ENCODE assay signal across 16 mouse cellular contexts in genomic region chr10:51455762-51456161, GRCm38 (mm10). TPM values are rescaled to one million over a fixed set of nuclear protein-coding genes. Genes with fewer than 3 reads are reported as not detected.
A peak's percentile ranks its signal among the peaks of the same experiment; 100 is the strongest.
DNase-seq lines count a peak whose midpoint lies in the region; ATAC-seq and TF ChIP-seq lines count a peak whose summit lies in the region.
"Had no signal": no experiment of that assay in that cellular context is flagged by ENCODE, and none has a peak within 500 bp of the region (broad histone marks: within the 10 kb centered on the region; RNA-seq: fewer than 3 reads in every experiment).

No protein-coding gene starts in this region.

- ATAC-seq in forebrain, embryonic 13.5 days = no peak

- no peak overlapping the region for H3K4me2 ChIP-seq in forebrain, embryonic 13.5 days
- H3K4me2 ChIP-seq: heart, embryonic 11.5 days; limb, embryonic 15.5 days; neural tube, embryonic 12.5 days had no signal

- H3K27me3 ChIP-seq in forebrain, embryonic 13.5 days = no peaks in the 10 kb centered on the region
- H3K27me3 ChIP-seq: limb, embryonic 15.5 days; neural tube, embryonic 12.5 days had no signal

- no peaks in the 10 kb centered on the region for H3K9me3 ChIP-seq in forebrain, embryonic 13.5 days (replicated peaks)
- H3K9me3 ChIP-seq: limb, embryonic 15.5 days; neural tube, embryonic 12.5 days had no signal

- no peak for TF ChIP-seq POLR2A in lung, adult 2 months (IDR thresholded peaks at IDR 0.05; ENCODE audit: borderline replicate concordance, extremely low read depth, low read depth, low read length)
- no peak for TF ChIP-seq POLR2A in bone marrow macrophage, adult 2 months (IDR thresholded peaks at IDR 0.05; ENCODE audit: borderline replicate concordance, low read depth, low read length)

- 65% methylated on average over 1 of the region's 1 CpGs for WGBS in lung, adult 2 months
- 89% methylated on average over 1 of the region's 1 CpGs for WGBS in forebrain, embryonic 13.5 days

- peak; percentile 2 for DNase-seq in lung, postnatal 14 days
- no peak for DNase-seq in lung, adult 2 months
- peak; percentile 37 for DNase-seq in lung, postnatal 36 days
- DNase-seq in telencephalon, adult 2 months (ENCODE audit: low read depth, low spot score) = peak; percentile 9
- DNase-seq in neural tube, embryonic 10.5 days (ENCODE audit: extremely low spot score, low spot score) = no peak
- DNase-seq: adrenal gland, postnatal 25 days; cerebellum, adult 8-10 months; kidney, adult 18-20 months; thymus, postnatal 36 days had no signal

- no peak for TF ChIP-seq CTCF in lung, adult 2 months (IDR thresholded peaks at IDR 0.05; ENCODE audit: insufficient read depth, low read length)
- no peak for TF ChIP-seq CTCF in bone marrow macrophage, adult 2 months (IDR thresholded peaks at IDR 0.05; ENCODE audit: low read depth, low read length)

- peak overlapping the region; percentile 86 for H3K27ac ChIP-seq in bone marrow macrophage, adult 2 months (ENCODE audit: insufficient read depth, low read depth, low read length)
- H3K27ac ChIP-seq in forebrain, embryonic 13.5 days = no peak overlapping the region
- H3K27ac ChIP-seq: limb, embryonic 15.5 days; neural tube, embryonic 12.5 days had no signal

- no peaks in the 10 kb centered on the region for H3K4me1 ChIP-seq in lung, adult 2 months (ENCODE audit: control insufficient read depth, insufficient read depth, low read length)
- peaks cover 55% of the 10 kb centered on the region for H3K4me1 ChIP-seq in bone marrow macrophage, adult 2 months (ENCODE audit: control insufficient read depth, insufficient read depth, low read length)
- H3K4me1 ChIP-seq in forebrain, embryonic 13.5 days = no peaks in the 10 kb centered on the region
- H3K4me1 ChIP-seq: limb, embryonic 15.5 days; neural tube, embryonic 12.5 days had no signal

- H3K36me3 ChIP-seq in forebrain, embryonic 13.5 days (ENCODE audit: poor library complexity, severe bottlenecking) = no peaks in the 10 kb centered on the region
- H3K36me3 ChIP-seq: limb, embryonic 15.5 days; neural tube, embryonic 12.5 days had no signal

- no peak overlapping the region for H3K9ac ChIP-seq in forebrain, embryonic 13.5 days
- H3K9ac ChIP-seq: limb, embryonic 15.5 days; neural tube, embryonic 12.5 days had no signal

- no peak overlapping the region for H3K4me3 ChIP-seq in lung, adult 2 months (replicated peaks; ENCODE audit: extremely low read depth, low read depth, low read length)
- H3K4me3 ChIP-seq in bone marrow macrophage, adult 2 months (ENCODE audit: insufficient read depth, low read length) = no peak overlapping the region
- no peak overlapping the region for H3K4me3 ChIP-seq in forebrain, embryonic 13.5 days
- H3K4me3 ChIP-seq: limb, embryonic 15.5 days; neural tube, embryonic 12.5 days had no signal

RNA-seq across cellular contexts. Expression of gene Gm49339, which starts 24.6 kb away (rescaled TPM):
- polyA plus RNA-seq in lung, adult 2 months (2012; rRNA removed) = 9.4 and 14.5 TPM in 2 replicates
- 444 and 484 TPM in 2 replicates for polyA plus RNA-seq in bone marrow macrophage, adult 2 months (2012; ENCODE audit: insufficient read depth, insufficient read length, missing spikeins)
- 0.25 TPM in 1 of 2 replicates, not detected in the other for polyA plus RNA-seq in forebrain, embryonic 13.5 days (2015; fragmentation: Nextera tagmentation; extraction: Ambion mirVana)
- polyA plus RNA-seq: embryonic facial prominence, embryonic 11.5 days; heart, embryonic 11.5 days; neural tube, embryonic 12.5 days had no signal

RNA-seq across cellular contexts. Expression of gene Lilr4b, which starts 24.7 kb away (rescaled TPM):
- polyA plus RNA-seq in lung, adult 2 months (2012; rRNA removed) = 5.0 and 9.7 TPM in 2 replicates
- polyA plus RNA-seq in bone marrow macrophage, adult 2 months (2012; ENCODE audit: insufficient read depth, insufficient read length, missing spikeins) = 1,083 and 1,286 TPM in 2 replicates
- polyA plus RNA-seq in forebrain, embryonic 13.5 days (2015; fragmentation: Nextera tagmentation; extraction: Ambion mirVana) = 0.11 TPM in 1 of 2 replicates, not detected in the other
- polyA plus RNA-seq: embryonic facial prominence, embryonic 11.5 days; heart, embryonic 11.5 days; hindbrain, embryonic 11.5 days; neural tube, embryonic 12.5 days had no signal

RNA-seq across cellular contexts. Expression of gene Lilrb4a, which starts 35.0 kb away (rescaled TPM):
- polyA plus RNA-seq in lung, adult 2 months (2012; rRNA removed) = 5.2 and 9.0 TPM in 2 replicates
- 1,169 and 1,255 TPM in 2 replicates for polyA plus RNA-seq in bone marrow macrophage, adult 2 months (2012; ENCODE audit: insufficient read depth, insufficient read length, missing spikeins)
- polyA plus RNA-seq in forebrain, embryonic 13.5 days (2015; fragmentation: Nextera tagmentation; extraction: Ambion mirVana) = 0.25 and 0.45 TPM in 2 replicates

Comparison
In these comparisons a context has a peak if more than half of its experiments do, and no peak if none do; other contexts are left out.
1. DNase-seq: peak in lung, postnatal 14 days (single experiment), lung, postnatal 36 days (single experiment) and telencephalon, adult 2 months (single experiment); none in lung, adult 2 months (single experiment) and neural tube, embryonic 10.5 days (single experiment).
2. RNA of gene Gm49339, which starts 24.6 kb away (polyA plus RNA-seq): 444 to 484 TPM in bone marrow macrophage, adult 2 months; 9.4 to 14.5 TPM in lung, adult 2 months and 0.25 TPM in forebrain, embryonic 13.5 days; every median in the first group is over 10 times any median in the second.
3. RNA of gene Lilr4b, which starts 24.7 kb away (polyA plus RNA-seq): 1,083 to 1,286 TPM in bone marrow macrophage, adult 2 months; 5.0 to 9.7 TPM in lung, adult 2 months and 0.11 TPM in forebrain, embryonic 13.5 days; every median in the first group is over 100 times any median in the second.
4. RNA of gene Lilrb4a, which starts 35.0 kb away (polyA plus RNA-seq): 1,169 to 1,255 TPM in bone marrow macrophage, adult 2 months; 5.2 to 9.0 TPM in lung, adult 2 months and 0.25 to 0.45 TPM in forebrain, embryonic 13.5 days; every median in the first group is over 100 times any median in the second.